Mouse (Mus musculus): ENCODE data around the gene Gpr45. TPM values are rescaled to one million over a fixed set of nuclear protein-coding genes. Genes with fewer than 3 reads are reported as not detected.

Gene Gpr45
- polyA plus RNA-seq, 1 experiment from 2014 or later: 21.0 TPM

DNA sequence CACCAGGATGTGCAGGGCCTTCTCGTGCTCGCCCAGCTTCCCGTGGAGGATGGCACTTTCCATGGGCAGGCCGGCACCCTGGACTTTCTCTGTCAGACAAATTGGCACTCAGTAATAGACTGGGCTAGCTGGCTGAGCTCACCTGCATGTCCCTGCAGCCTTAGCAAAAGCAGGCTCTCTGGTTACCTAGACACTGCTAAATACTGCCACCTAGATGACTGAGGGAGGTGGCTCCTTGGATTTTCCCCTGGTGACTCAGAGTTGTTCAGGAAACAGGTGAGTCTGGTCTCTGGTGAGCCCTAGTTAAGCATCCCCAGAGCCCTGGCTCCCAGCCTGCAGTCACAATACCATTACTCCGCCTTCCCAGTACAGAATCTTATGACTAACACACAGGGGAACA lies 99.2 kb downstream of the Gpr45 start:
- Histone ChIP-seq H3K27ac (no peak overlapping the region), H3K9me3 (no peaks in the 10 kb centered on the region), H3K4me1 (peaks cover 5% of the 10 kb centered on the region; the same call in 1 of the 2 replicates), H3K4me2 (no peak overlapping the region), H3K36me3 (replicated peaks) (peaks cover 73% of the 10 kb centered on the region), H3K27me3 (no peaks in the 10 kb centered on the region), H3K4me3 (replicated peaks) (no peak overlapping the region), H3K9ac (no peak overlapping the region)
- 93% methylated on average over 5 of the region's 5 CpGs for WGBS
- no peak for ATAC-seq (ENCODE audit: low FRiP score)

DNA sequence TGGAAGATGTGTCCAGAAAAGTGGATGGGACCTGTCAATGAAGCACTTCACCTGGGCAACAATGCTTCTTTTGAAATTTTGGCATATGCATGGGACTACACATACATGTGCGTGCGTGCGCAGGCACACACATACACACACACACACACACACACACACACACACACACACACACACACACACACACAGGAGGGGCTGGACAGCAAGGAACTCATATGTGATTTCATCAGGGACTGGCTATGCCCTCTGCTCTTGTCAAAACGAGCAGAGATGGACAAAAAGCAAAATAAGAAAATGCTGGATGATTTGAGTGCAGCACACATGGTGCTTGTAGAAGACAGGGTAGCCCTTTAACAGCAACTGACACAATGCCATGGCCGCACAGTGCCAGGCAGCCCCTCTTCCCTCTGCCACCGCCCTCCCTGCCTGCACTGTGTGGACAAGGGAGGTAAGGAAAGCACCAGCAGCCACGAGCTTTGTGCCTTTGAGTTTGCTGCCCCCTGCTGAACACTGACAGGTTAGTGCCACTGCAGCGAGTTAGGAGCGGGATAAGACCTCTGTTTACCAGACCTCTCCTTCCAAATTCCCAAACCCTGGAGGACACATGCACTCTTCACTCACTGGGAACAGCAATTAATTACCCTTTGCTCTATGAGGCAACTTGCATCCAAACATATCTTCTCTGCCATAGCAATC lies 113.1 kb downstream of the Gpr45 start:
- no peak overlapping the region for H3K9ac ChIP-seq
- peak; percentile 93 for ATAC-seq (ENCODE audit: low FRiP score)
- no peaks in the 10 kb centered on the region for H3K9me3 ChIP-seq
- 50% methylated on average over 9 of the region's 9 CpGs for WGBS
- no peaks in the 10 kb centered on the region for H3K27me3 ChIP-seq
- no peak overlapping the region for H3K4me2 ChIP-seq
- no peaks in the 10 kb centered on the region for H3K4me1 ChIP-seq
- H3K36me3 ChIP-seq (replicated peaks): peaks cover 53% of the 10 kb centered on the region
- H3K4me3 ChIP-seq (replicated peaks): no peak overlapping the region
- no peak overlapping the region for H3K27ac ChIP-seq

DNA sequence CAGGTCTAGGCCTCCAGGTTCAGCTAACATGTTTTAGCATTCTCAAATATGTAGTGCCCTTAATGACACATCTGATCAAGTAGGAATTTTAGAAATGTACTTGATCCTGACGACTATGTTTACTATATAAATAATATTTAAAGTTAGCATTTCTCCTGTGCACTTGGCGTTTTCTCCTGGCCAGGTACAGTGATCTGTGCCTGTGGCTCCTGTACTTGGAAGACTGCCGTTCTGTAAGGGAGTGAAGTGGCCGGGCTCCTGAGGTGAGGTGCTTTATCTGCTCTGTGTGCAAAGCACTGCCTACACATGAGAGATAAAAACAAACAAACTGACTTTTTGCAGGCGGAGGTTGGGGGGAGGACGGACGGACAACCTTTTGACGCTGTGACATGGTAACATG lies 113.9 kb downstream of the Gpr45 start:
- H3K4me2 ChIP-seq: no peak overlapping the region
- H3K4me3 ChIP-seq (replicated peaks): no peak overlapping the region
- peaks cover 53% of the 10 kb centered on the region for H3K36me3 ChIP-seq (replicated peaks)
- H3K9ac ChIP-seq: no peak overlapping the region
- H3K4me1 ChIP-seq: no peaks in the 10 kb centered on the region
- no peak overlapping the region for H3K27ac ChIP-seq
- H3K27me3 ChIP-seq: no peaks in the 10 kb centered on the region
- ATAC-seq (ENCODE audit: low FRiP score): no peak
- WGBS: 91% methylated on average over 8 of the region's 8 CpGs
- H3K9me3 ChIP-seq: no peaks in the 10 kb centered on the region

- Histone ChIP-seq H3K27ac (no peak overlapping the region), H3K4me3 (replicated peaks) (no peak overlapping the region), H3K4me2 (no peak overlapping the region), H3K9ac (no peak overlapping the region), H3K4me1 (no peaks in the 10 kb centered on the region), H3K9me3 (no peaks in the 10 kb centered on the region), H3K27me3 (no peaks in the 10 kb centered on the region), H3K36me3 (replicated peaks) (peaks cover 43% of the 10 kb centered on the region)
- 86% methylated on average over 7 of the region's 7 CpGs for WGBS
- ATAC-seq (ENCODE audit: low FRiP score): no peak
These were observed 114.9 kb downstream of the Gpr45 start for GRCm38 (mm10) chr1:43067551-43067950.

- H3K27me3 ChIP-seq: no peaks in the 10 kb centered on the region
- 83% methylated on average over 5 of the region's 5 CpGs for WGBS
- no peak for ATAC-seq (ENCODE audit: low FRiP score)
- peaks cover 50% of the 10 kb centered on the region for H3K36me3 ChIP-seq (replicated peaks)
- no peaks in the 10 kb centered on the region for H3K9me3 ChIP-seq
- no peaks in the 10 kb centered on the region for H3K4me1 ChIP-seq
- H3K9ac ChIP-seq: no peak overlapping the region
- no peak overlapping the region for H3K27ac ChIP-seq
- no peak overlapping the region for H3K4me3 ChIP-seq (replicated peaks)
- H3K4me2 ChIP-seq: no peak overlapping the region
These were observed 118.1 kb downstream of the Gpr45 start for GRCm38 (mm10) chr1:43070726-43071125.

GRCm38 (mm10) chr1:43072028-43072427 lies 119.4 kb downstream of the Gpr45 start:
- Histone ChIP-seq H3K27ac (no peak overlapping the region), H3K27me3 (no peaks in the 10 kb centered on the region), H3K36me3 (replicated peaks) (peaks cover 48% of the 10 kb centered on the region), H3K9me3 (no peaks in the 10 kb centered on the region), H3K4me3 (replicated peaks) (no peak overlapping the region), H3K4me2 (no peak overlapping the region), H3K9ac (no peak overlapping the region), H3K4me1 (no peaks in the 10 kb centered on the region)
- ATAC-seq (ENCODE audit: low FRiP score): no peak
- WGBS: 89% methylated on average over 8 of the region's 8 CpGs

DNA sequence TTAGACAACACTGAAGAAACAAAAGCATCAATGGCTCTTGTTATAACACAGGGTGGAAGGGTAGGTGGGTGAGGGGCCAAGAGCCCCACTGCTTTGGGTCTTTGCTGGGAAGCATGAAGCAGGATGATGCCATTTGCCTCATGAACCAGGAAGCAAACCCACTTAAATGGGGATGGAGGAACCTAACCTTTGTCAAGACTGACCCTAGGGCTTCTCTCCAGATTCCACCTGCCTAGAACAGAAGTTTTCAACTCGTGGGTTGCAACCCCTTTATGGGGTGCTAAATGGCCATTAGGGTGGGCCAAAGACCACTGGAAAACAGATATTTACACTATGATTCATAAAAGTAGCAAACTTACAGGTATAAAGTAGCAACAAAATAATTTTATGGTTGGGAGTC lies 119.9 kb downstream of the Gpr45 start:
- Histone ChIP-seq H3K9ac (no peak overlapping the region), H3K36me3 (replicated peaks) (peaks cover 43% of the 10 kb centered on the region), H3K27ac (no peak overlapping the region), H3K4me1 (no peaks in the 10 kb centered on the region), H3K27me3 (no peaks in the 10 kb centered on the region), H3K4me2 (no peak overlapping the region), H3K4me3 (replicated peaks) (no peak overlapping the region), H3K9me3 (no peaks in the 10 kb centered on the region)
- no peak for ATAC-seq (ENCODE audit: low FRiP score)
- WGBS: 79% methylated on average over 1 of the region's 1 CpGs

- H3K27me3 ChIP-seq: no peaks in the 10 kb centered on the region
- H3K27ac ChIP-seq: no peak overlapping the region
- H3K4me2 ChIP-seq: no peak overlapping the region
- no peaks in the 10 kb centered on the region for H3K4me1 ChIP-seq
- 98% methylated on average over 2 of the region's 2 CpGs for WGBS
- no peak overlapping the region for H3K9ac ChIP-seq
- no peaks in the 10 kb centered on the region for H3K9me3 ChIP-seq
- ATAC-seq (ENCODE audit: low FRiP score): no peak
- H3K4me3 ChIP-seq (replicated peaks): no peak overlapping the region
- peaks cover 38% of the 10 kb centered on the region for H3K36me3 ChIP-seq (replicated peaks)
These were observed 122.1 kb downstream of the Gpr45 start for GRCm38 (mm10) chr1:43074791-43075190.

- Histone ChIP-seq H3K4me3 (replicated peaks) (no peak overlapping the region), H3K9me3 (no peaks in the 10 kb centered on the region), H3K4me2 (no peak overlapping the region), H3K27ac (no peak overlapping the region), H3K36me3 (replicated peaks) (peaks cover 25% of the 10 kb centered on the region), H3K4me1 (no peaks in the 10 kb centered on the region), H3K27me3 (no peaks in the 10 kb centered on the region), H3K9ac (no peak overlapping the region)
- no peak for ATAC-seq (ENCODE audit: low FRiP score)
- WGBS: 85% methylated on average over 2 of the region's 2 CpGs
These were observed 125.5 kb downstream of the Gpr45 start for GRCm38 (mm10) chr1:43078124-43078523.

DNA sequence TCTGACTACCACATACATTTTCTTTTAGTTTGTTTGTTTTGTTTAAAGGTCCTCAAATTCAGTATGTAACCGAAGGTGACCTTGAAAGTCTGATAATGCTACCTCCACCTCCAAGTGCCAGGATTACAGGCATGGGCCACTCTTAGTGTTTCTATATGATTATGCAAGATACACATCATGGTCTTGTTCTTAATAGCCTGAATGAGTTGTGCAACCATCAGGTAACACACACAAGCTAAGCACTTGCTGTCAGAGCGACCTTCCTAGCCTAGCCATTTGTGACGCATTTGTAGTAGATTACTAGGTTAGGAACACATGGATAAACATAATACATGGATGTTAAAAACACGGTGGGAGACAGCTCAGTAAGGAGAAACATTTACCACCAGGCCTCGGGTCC lies 130.3 kb downstream of the Gpr45 start:
- no peak overlapping the region for H3K9ac ChIP-seq
- WGBS: 93% methylated on average over 5 of the region's 5 CpGs
- H3K4me2 ChIP-seq: no peak overlapping the region
- H3K27ac ChIP-seq: no peak overlapping the region
- 0 out of 2 replicates have a peak, but pooled peaks cover 4% of the 10 kb centered on the region for H3K36me3 ChIP-seq (replicated peaks)
- no peaks in the 10 kb centered on the region for H3K9me3 ChIP-seq
- no peak for ATAC-seq (ENCODE audit: low FRiP score)
- no peaks in the 10 kb centered on the region for H3K4me1 ChIP-seq
- no peaks in the 10 kb centered on the region for H3K27me3 ChIP-seq
- no peak overlapping the region for H3K4me3 ChIP-seq (replicated peaks)

Small RNA genes within 50 kb of the gene (microRNA-seq; reads per million reads assigned to microRNA genes)
- gene Gm24001: not detected

Other genes with a start within 250 kb of the Gpr45 start
- gene Mrps9, start 101.6 kb upstream of the Gpr45 start, polyA plus RNA-seq (2016; fragmentation: Nextera tagmentation; extraction: Ambion mirVana): 46.3 and 50.4 TPM in 2 replicates
- gene Tgfbrap1, start 145.8 kb downstream of the Gpr45 start, polyA plus RNA-seq (2016; fragmentation: Nextera tagmentation; extraction: Ambion mirVana): 15.5 and 17.1 TPM in 2 replicates
- 42.9 and 48.5 TPM in 2 replicates for gene AI597479, start 145.8 kb downstream of the Gpr45 start, polyA plus RNA-seq (2016; fragmentation: Nextera tagmentation; extraction: Ambion mirVana)
- gene Fhl2, start 244.1 kb downstream of the Gpr45 start, polyA plus RNA-seq (2016; fragmentation: Nextera tagmentation; extraction: Ambion mirVana): 4.3 and 4.5 TPM in 2 replicates